Mouse (Mus musculus): Measurements from ENCODE around the gene Cib4. TPM values are rescaled to one million over a fixed set of nuclear protein-coding genes. Genes with fewer than 3 reads are reported as not detected.

The Cib4 gene
- polyA plus RNA-seq, 1 experiment from 2014 or later: not detected

- H3K4me2 ChIP-seq (ENCODE audit: low read depth, low read length, severe bottlenecking): no peak overlapping the region
- H3K36me3 ChIP-seq (ENCODE audit: control insufficient read depth, insufficient read depth, low read length): no peaks in the 10 kb centered on the region
- ATAC-seq (replicated peaks; ENCODE audit: low FRiP score) (no peak), DNase-seq (ENCODE audit: low spot score) (no peak)
- no peaks in the 10 kb centered on the region for H3K9me3 ChIP-seq (ENCODE audit: control insufficient read depth, low read length)
- no peak overlapping the region for H3K27ac ChIP-seq (ENCODE audit: low read depth, low read length)
- no peak overlapping the region for H3K9ac ChIP-seq (ENCODE audit: low read length)
- no peaks in the 10 kb centered on the region for H3K4me1 ChIP-seq (replicated peaks; ENCODE audit: control insufficient read depth, insufficient read depth, low read length)
- no peak overlapping the region for H3K4me3 ChIP-seq (ENCODE audit: low read depth, low read length)
- WGBS: 81% methylated on average over 3 of the region's 3 CpGs
- no peaks in the 10 kb centered on the region for H3K27me3 ChIP-seq (ENCODE audit: control insufficient read depth, insufficient read depth, low read length)
Observed at GRCm38 (mm10) chr5:30556284-30556683, 10.6 kb upstream of the Cib4 start.

- H3K27me3 ChIP-seq (ENCODE audit: control insufficient read depth, insufficient read depth, low read length): no peaks in the 10 kb centered on the region
- H3K9ac ChIP-seq (ENCODE audit: low read length): no peak overlapping the region
- ATAC-seq (replicated peaks; ENCODE audit: low FRiP score): no peak
- H3K4me2 ChIP-seq (ENCODE audit: low read depth, low read length, severe bottlenecking): no peak overlapping the region
- DNase-seq (ENCODE audit: low spot score): no peak
- H3K4me3 ChIP-seq (ENCODE audit: low read depth, low read length): no peak overlapping the region
- H3K9me3 ChIP-seq (ENCODE audit: control insufficient read depth, low read length): no peaks in the 10 kb centered on the region
- H3K4me1 ChIP-seq (replicated peaks; ENCODE audit: control insufficient read depth, insufficient read depth, low read length): no peaks in the 10 kb centered on the region
- H3K36me3 ChIP-seq (ENCODE audit: control insufficient read depth, insufficient read depth, low read length): no peaks in the 10 kb centered on the region
- H3K27ac ChIP-seq (ENCODE audit: low read depth, low read length): no peak overlapping the region
- 85% methylated on average over 8 of the region's 8 CpGs for WGBS
Observed at GRCm38 (mm10) chr5:30554981-30555380, 9.3 kb upstream of the Cib4 start.

GRCm38 (mm10) chr5:30553936-30554335, 8.3 kb upstream of the Cib4 start:
- no peaks in the 10 kb centered on the region for H3K4me1 ChIP-seq (replicated peaks; ENCODE audit: control insufficient read depth, insufficient read depth, low read length)
- no peak overlapping the region for H3K27ac ChIP-seq (ENCODE audit: low read depth, low read length)
- no peak overlapping the region for H3K9ac ChIP-seq (ENCODE audit: low read length)
- H3K36me3 ChIP-seq (ENCODE audit: control insufficient read depth, insufficient read depth, low read length): no peaks in the 10 kb centered on the region
- 93% methylated on average over 13 of the region's 13 CpGs for WGBS
- H3K9me3 ChIP-seq (ENCODE audit: control insufficient read depth, low read length): no peaks in the 10 kb centered on the region
- no peaks in the 10 kb centered on the region for H3K27me3 ChIP-seq (ENCODE audit: control insufficient read depth, insufficient read depth, low read length)
- no peak for ATAC-seq (replicated peaks; ENCODE audit: low FRiP score)
- DNase-seq (ENCODE audit: low spot score): no peak
- no peak overlapping the region for H3K4me2 ChIP-seq (ENCODE audit: low read depth, low read length, severe bottlenecking)
- H3K4me3 ChIP-seq (ENCODE audit: low read depth, low read length): no peak overlapping the region

- Histone ChIP-seq H3K4me1 (replicated peaks; ENCODE audit: control insufficient read depth, insufficient read depth, low read length) (no peaks in the 10 kb centered on the region), H3K9me3 (ENCODE audit: control insufficient read depth, low read length) (no peaks in the 10 kb centered on the region), H3K36me3 (ENCODE audit: control insufficient read depth, insufficient read depth, low read length) (no peaks in the 10 kb centered on the region), H3K9ac (ENCODE audit: low read length) (no peak overlapping the region), H3K27ac (ENCODE audit: low read depth, low read length) (no peak overlapping the region), H3K4me2 (ENCODE audit: low read depth, low read length, severe bottlenecking) (no peak overlapping the region), H3K27me3 (ENCODE audit: control insufficient read depth, insufficient read depth, low read length) (no peaks in the 10 kb centered on the region), H3K4me3 (ENCODE audit: low read depth, low read length) (no peak overlapping the region)
- 90% methylated on average over 6 of the region's 6 CpGs for WGBS
- ATAC-seq (replicated peaks; ENCODE audit: low FRiP score) (no peak), DNase-seq (ENCODE audit: low spot score) (no peak)
Observed at GRCm38 (mm10) chr5:30552006-30552405, 6.4 kb upstream of the Cib4 start.

- no peaks in the 10 kb centered on the region for H3K9me3 ChIP-seq (ENCODE audit: control insufficient read depth, low read length)
- no peak overlapping the region for H3K4me2 ChIP-seq (ENCODE audit: low read depth, low read length, severe bottlenecking)
- H3K9ac ChIP-seq (ENCODE audit: low read length): no peak overlapping the region
- 82% methylated on average over 8 of the region's 8 CpGs for WGBS
- H3K4me3 ChIP-seq (ENCODE audit: low read depth, low read length): no peak overlapping the region
- DNase-seq (ENCODE audit: low spot score) (no peak), ATAC-seq (replicated peaks; ENCODE audit: low FRiP score) (no peak)
- H3K27ac ChIP-seq (ENCODE audit: low read depth, low read length): no peak overlapping the region
- H3K36me3 ChIP-seq (ENCODE audit: control insufficient read depth, insufficient read depth, low read length): no peaks in the 10 kb centered on the region
- no peaks in the 10 kb centered on the region for H3K27me3 ChIP-seq (ENCODE audit: control insufficient read depth, insufficient read depth, low read length)
- no peaks in the 10 kb centered on the region for H3K4me1 ChIP-seq (replicated peaks; ENCODE audit: control insufficient read depth, insufficient read depth, low read length)
Observed at GRCm38 (mm10) chr5:30551022-30551638, 5.5 kb upstream of the Cib4 start.

- Histone ChIP-seq H3K9me3 (ENCODE audit: control insufficient read depth, low read length) (no peaks in the 10 kb centered on the region), H3K4me3 (ENCODE audit: low read depth, low read length) (no peak overlapping the region), H3K36me3 (ENCODE audit: control insufficient read depth, insufficient read depth, low read length) (no peaks in the 10 kb centered on the region), H3K27ac (ENCODE audit: low read depth, low read length) (no peak overlapping the region), H3K4me1 (replicated peaks; ENCODE audit: control insufficient read depth, insufficient read depth, low read length) (no peaks in the 10 kb centered on the region), H3K27me3 (ENCODE audit: control insufficient read depth, insufficient read depth, low read length) (no peaks in the 10 kb centered on the region), H3K4me2 (ENCODE audit: low read depth, low read length, severe bottlenecking) (no peak overlapping the region), H3K9ac (ENCODE audit: low read length) (no peak overlapping the region)
- DNase-seq (ENCODE audit: low spot score): no peak
- ATAC-seq (replicated peaks; ENCODE audit: low FRiP score): no peak
- 61% methylated on average over 9 of the region's 9 CpGs for WGBS
Observed at GRCm38 (mm10) chr5:30550334-30551021, 4.8 kb upstream of the Cib4 start.

- Histone ChIP-seq H3K9me3 (ENCODE audit: control insufficient read depth, low read length) (no peaks in the 10 kb centered on the region), H3K9ac (ENCODE audit: low read length) (no peak overlapping the region), H3K36me3 (ENCODE audit: control insufficient read depth, insufficient read depth, low read length) (no peaks in the 10 kb centered on the region), H3K27me3 (ENCODE audit: control insufficient read depth, insufficient read depth, low read length) (no peaks in the 10 kb centered on the region), H3K27ac (ENCODE audit: low read depth, low read length) (no peak overlapping the region), H3K4me1 (replicated peaks; ENCODE audit: control insufficient read depth, insufficient read depth, low read length) (no peaks in the 10 kb centered on the region), H3K4me2 (ENCODE audit: low read depth, low read length, severe bottlenecking) (no peak overlapping the region), H3K4me3 (ENCODE audit: low read depth, low read length) (no peak overlapping the region)
- ATAC-seq (replicated peaks; ENCODE audit: low FRiP score) (no peak), DNase-seq (ENCODE audit: low spot score) (no peak)
- 65% methylated on average over 2 of the region's 2 CpGs for WGBS
Observed at GRCm38 (mm10) chr5:30548681-30549080, 3.0 kb upstream of the Cib4 start.

GRCm38 (mm10) chr5:30536051-30536570, 9.5 kb downstream of the Cib4 start:
- H3K27ac ChIP-seq (ENCODE audit: low read depth, low read length): no peak overlapping the region
- ATAC-seq (replicated peaks; ENCODE audit: low FRiP score) (no peak), DNase-seq (ENCODE audit: low spot score) (no peak)
- no peaks in the 10 kb centered on the region for H3K27me3 ChIP-seq (ENCODE audit: control insufficient read depth, insufficient read depth, low read length)
- H3K4me3 ChIP-seq (ENCODE audit: low read depth, low read length): no peak overlapping the region
- no peak overlapping the region for H3K4me2 ChIP-seq (ENCODE audit: low read depth, low read length, severe bottlenecking)
- no peaks in the 10 kb centered on the region for H3K4me1 ChIP-seq (replicated peaks; ENCODE audit: control insufficient read depth, insufficient read depth, low read length)
- H3K36me3 ChIP-seq (ENCODE audit: control insufficient read depth, insufficient read depth, low read length): no peaks in the 10 kb centered on the region
- H3K9me3 ChIP-seq (ENCODE audit: control insufficient read depth, low read length): no peaks in the 10 kb centered on the region
- H3K9ac ChIP-seq (ENCODE audit: low read length): no peak overlapping the region
- 69% methylated on average over 7 of the region's 7 CpGs for WGBS

GRCm38 (mm10) chr5:30534637-30535036, 11.0 kb downstream of the Cib4 start:
- Histone ChIP-seq H3K4me1 (replicated peaks; ENCODE audit: control insufficient read depth, insufficient read depth, low read length) (no peaks in the 10 kb centered on the region), H3K9ac (ENCODE audit: low read length) (no peak overlapping the region), H3K9me3 (ENCODE audit: control insufficient read depth, low read length) (no peaks in the 10 kb centered on the region), H3K27me3 (ENCODE audit: control insufficient read depth, insufficient read depth, low read length) (no peaks in the 10 kb centered on the region), H3K4me2 (ENCODE audit: low read depth, low read length, severe bottlenecking) (no peak overlapping the region), H3K4me3 (ENCODE audit: low read depth, low read length) (no peak overlapping the region), H3K27ac (ENCODE audit: low read depth, low read length) (no peak overlapping the region), H3K36me3 (ENCODE audit: control insufficient read depth, insufficient read depth, low read length) (no peaks in the 10 kb centered on the region)
- whole genome bisulfite sequencing: 83% methylated on average over 6 of the region's 6 CpGs
- DNase-seq (ENCODE audit: low spot score) (no peak), ATAC-seq (replicated peaks; ENCODE audit: low FRiP score) (no peak)

All from forebrain, embryonic 11.5 days (tissue).